Mouse (Mus musculus) midbrain, embryonic 10.5 days (tissue): ENCODE measurements around the gene Gm10643. TPM values are rescaled to one million over a fixed set of nuclear protein-coding genes. Genes with fewer than 3 reads are reported as not detected.

Source experiments
- DNase-seq: peaks from one replicate; pipeline ENCODE4 v3.0.0-alpha.2; 2017; ENCODE audit warnings: low spot score
- H3K27ac ChIP-seq: fragments of 300-500 bp; sonication (generic); replicated peaks from 2 replicates; pipeline ENCODE4 v1.5.1; 2016; ENCODE audit warnings: mild to moderate bottlenecking
- H3K27me3 ChIP-seq: fragments of 300-500 bp; sonication (generic); 2 replicates; pipeline ENCODE4 v1.6.1; 2016; ENCODE audit warnings: low read depth, mild to moderate bottlenecking; ENCODE audit not compliant: poor library complexity, severe bottlenecking
- H3K36me3 ChIP-seq: fragments of 300-500 bp; sonication (generic); 2 replicates; pipeline ENCODE4 v1.6.1; 2016; ENCODE audit warnings: mild to moderate bottlenecking, moderate library complexity
- H3K4me1 ChIP-seq: fragments of 300-500 bp; sonication (generic); 2 replicates; pipeline ENCODE4 v1.6.1; 2016
- H3K4me3 ChIP-seq: fragments of 300-500 bp; sonication (generic); 2 replicates; pipeline ENCODE4 v1.5.1; 2016; ENCODE audit warnings: mild to moderate bottlenecking, moderate library complexity
- H3K9me3 ChIP-seq: fragments of 300-500 bp; sonication (generic); replicated peaks from 2 replicates; pipeline ENCODE4 v1.6.1; 2016; ENCODE audit warnings: mild to moderate bottlenecking
- WGBS: fragments of 180-500 bp; shearing (Covaris S2); methylation state at CpG from one replicate; pipeline ENCODE4 v1.1.7; 2016; 5-methylcytosine and 5-hydroxymethylcytosine counted together
- polyA plus RNA-seq: library from polyadenylated mRNA; unstranded; fragments of >200 nt; fragmentation: Nextera tagmentation; extraction: Ambion mirVana; gene quantifications from 2 replicates; pipeline ENCODE4 v1.2.1, GENCODE M21; 2016

The Gm10643 gene
- polyA plus RNA-seq, result 0.69 and 1.6 TPM in 2 replicates

DNA sequence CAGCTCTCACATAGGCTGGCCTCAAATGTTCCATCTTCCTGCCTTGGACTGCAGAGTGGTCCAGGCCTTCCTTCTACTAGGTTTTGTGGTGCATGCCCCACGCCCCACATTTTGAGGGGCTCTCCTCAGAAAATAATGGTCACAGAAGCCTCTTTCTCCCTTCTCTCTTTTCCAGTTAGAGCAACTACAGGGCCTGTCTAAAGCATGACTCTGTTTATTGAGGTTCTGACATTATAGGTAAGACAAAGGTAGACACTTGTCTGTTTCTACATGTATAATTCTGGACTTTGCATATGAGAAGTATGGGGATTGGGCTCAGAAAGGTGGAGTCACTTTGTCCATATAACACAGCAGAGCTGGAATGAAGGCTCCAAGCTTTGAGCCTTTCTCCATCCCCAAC, at the start of gene Gm10643:
Gene Gm10643 (minus strand): TSS at position 101 of the 400 bp plus-strand sequence.
- Histone ChIP-seq H3K27ac (peak within 1 kb of the TSS; percentile 97), H3K9me3 (no peaks in the 10 kb centered on the region), H3K4me1 (peaks cover 37% of the 10 kb centered on the region), H3K27me3 (no peaks in the 10 kb centered on the region), H3K36me3 (no peaks in the 10 kb centered on the region), H3K4me3 (peak within 1 kb of the TSS; percentile 90)
- WGBS, result 94% methylated on average over 1 of the region's 1 CpGs
- no peak for DNase-seq

DNA sequence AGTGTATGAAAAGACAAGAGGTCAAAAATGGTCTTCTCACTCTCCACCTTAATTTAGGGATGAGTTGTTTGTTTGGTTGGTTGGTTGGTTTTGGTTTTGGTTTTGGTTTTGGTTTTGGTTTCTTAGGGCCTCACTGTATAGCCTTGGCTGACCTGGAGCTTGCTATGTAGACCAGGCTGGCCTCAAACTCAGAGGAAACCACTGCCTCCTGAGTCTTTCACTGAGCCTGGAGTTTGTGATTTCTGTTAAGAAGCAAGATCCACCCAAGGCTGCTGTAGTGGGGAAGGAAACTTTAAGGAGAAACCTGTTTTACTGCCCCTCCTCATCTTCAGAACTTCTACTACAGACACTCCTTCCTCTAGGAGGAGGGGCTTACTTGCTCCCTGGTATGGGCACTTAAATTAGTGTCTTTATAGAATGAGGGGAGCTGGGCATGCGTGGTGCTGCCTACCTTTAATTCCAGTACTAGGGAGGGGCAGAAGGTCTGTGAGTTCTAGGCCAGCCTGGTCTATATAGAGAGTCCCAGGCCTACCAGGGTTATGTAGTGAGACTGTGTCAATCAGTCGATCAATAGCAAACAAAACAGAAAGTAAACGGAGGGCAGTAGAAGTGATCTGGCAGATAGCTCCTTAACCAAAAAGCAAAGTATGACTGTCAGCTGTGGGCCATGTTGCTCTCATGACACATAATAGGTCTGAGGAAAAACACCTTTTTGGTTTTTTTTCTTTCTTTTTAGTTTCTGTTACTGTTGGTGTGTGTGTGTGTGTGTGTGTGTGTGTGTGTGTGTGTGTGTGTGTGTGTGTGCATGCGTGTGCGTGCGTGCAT, 41.5 kb upstream of the Gm10643 start:
- Histone ChIP-seq H3K36me3 (peaks cover 16% of the 10 kb centered on the region), H3K4me3 (no peak overlapping the region), H3K9me3 (no peaks in the 10 kb centered on the region), H3K27me3 (no peaks in the 10 kb centered on the region), H3K27ac (no peak overlapping the region), H3K4me1 (peaks cover 40% of the 10 kb centered on the region)
- no peak for DNase-seq
- 96% methylated on average over 6 of the region's 6 CpGs for WGBS

DNA sequence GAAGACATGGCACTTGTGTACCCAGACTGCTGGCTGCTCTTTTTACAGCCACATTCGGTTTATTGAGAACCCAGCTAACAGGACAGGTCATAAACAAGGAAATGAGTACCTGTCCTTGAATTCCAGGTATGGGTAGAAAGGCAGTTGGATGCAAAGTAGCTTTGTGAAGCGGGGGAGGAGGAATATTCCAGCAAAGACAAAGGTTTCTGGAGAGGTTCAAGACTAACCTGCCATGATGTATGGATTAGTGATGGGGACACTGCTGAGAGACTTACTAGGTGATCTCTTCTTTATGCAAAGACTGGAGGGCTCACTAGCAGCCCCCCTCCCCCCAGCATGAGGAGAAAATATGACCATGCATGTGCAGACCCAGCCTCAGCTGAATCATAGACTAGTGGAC, 40.7 kb upstream of the Gm10643 start:
- DNase-seq, result no peak
- peak overlapping the region; percentile 98; the same call in 1 of the 2 replicates for H3K27ac ChIP-seq
- H3K27me3 ChIP-seq, result no peaks in the 10 kb centered on the region
- H3K4me3 ChIP-seq, result no peak overlapping the region
- H3K36me3 ChIP-seq, result peaks cover 23% of the 10 kb centered on the region
- H3K4me1 ChIP-seq, result peaks cover 41% of the 10 kb centered on the region
- 85% methylated on average over 2 of the region's 2 CpGs for WGBS
- no peaks in the 10 kb centered on the region for H3K9me3 ChIP-seq

DNA sequence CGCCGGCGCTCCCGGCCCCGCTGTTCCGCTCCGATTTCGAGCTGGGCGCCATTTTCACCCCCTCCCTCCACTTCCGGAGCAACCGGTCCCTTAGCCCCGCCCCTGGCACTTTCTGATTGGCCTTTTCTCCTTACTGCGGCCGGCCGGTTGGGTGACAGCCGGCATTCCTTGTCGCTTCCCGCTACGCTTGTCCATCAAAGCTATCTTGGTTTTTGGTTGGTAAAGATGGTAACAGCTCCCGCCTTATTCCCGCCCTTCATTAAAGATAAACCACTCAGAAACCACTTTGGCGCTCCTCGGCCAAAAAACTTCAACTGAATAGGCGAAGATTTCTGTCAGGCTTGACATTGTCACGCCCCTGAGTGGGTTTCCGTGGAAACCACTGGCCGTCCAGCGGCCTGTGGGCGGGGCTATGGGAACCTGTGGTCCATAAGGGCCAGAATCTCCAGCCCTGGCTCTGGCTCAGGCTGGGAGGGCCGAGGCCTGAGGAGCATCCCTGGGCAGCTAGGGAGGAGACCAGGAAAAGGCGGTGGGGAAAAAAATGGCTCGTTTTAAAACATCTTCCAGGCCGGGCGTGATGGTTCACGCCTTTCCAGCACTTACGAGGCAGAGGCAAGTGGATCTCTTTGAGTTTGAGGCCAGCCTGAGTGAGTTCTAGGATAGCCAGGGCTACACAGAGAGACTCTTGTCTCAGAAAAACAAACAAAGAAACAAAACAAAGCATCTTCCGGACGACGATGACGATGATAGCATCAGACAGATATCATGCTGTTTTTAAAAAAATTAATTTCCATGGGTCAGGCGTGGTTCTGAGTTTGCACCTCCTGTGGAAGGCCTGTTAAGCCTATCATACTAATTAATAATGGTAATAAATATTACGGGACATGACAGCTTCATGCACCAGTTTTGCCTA, 40.0 kb upstream of the Gm10643 start, which contains the start of gene Dcaf15:
Gene Dcaf15 (minus strand): TSS at position 72 of the 913 bp plus-strand sequence.
- Histone ChIP-seq H3K27ac (peak within 1 kb of the TSS; percentile 98), H3K36me3 (peaks cover 30% of the 10 kb centered on the region), H3K4me1 (peaks cover 41% of the 10 kb centered on the region), H3K4me3 (peak within 1 kb of the TSS; percentile 68), H3K9me3 (no peaks in the 10 kb centered on the region), H3K27me3 (no peaks in the 10 kb centered on the region)
- peak; percentile 99 for DNase-seq
- 8% methylated on average over 42 of the region's 42 CpGs for WGBS

DNA sequence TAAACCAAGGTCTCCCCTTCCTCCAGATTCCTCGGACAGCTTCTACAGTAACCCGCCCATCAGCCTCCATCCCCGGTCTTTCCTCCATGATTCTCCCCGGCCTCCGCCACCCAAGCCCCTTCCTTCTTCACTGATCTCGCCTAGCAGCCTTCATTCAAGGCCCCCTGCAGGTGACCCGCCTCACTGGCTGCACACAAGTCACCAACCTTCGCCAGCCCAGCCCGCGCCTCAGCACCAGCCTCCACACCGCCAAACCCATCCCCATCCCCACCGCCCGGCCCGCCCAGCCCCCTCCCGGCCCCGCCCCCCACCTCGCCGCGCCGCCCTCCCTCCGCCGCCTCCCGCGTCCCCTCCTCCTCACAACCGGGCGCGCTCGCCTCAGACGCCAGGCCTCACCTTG, 39.3 kb upstream of the Gm10643 start:
- Histone ChIP-seq H3K27me3 (no peaks in the 10 kb centered on the region), H3K36me3 (peaks cover 38% of the 10 kb centered on the region), H3K4me3 (peak overlapping the region; percentile 68), H3K4me1 (peaks cover 41% of the 10 kb centered on the region), H3K27ac (peak overlapping the region; percentile 98), H3K9me3 (no peaks in the 10 kb centered on the region)
- peak; percentile 89 for DNase-seq
- WGBS, result under 1% methylated on average over 28 of the region's 29 CpGs

DNA sequence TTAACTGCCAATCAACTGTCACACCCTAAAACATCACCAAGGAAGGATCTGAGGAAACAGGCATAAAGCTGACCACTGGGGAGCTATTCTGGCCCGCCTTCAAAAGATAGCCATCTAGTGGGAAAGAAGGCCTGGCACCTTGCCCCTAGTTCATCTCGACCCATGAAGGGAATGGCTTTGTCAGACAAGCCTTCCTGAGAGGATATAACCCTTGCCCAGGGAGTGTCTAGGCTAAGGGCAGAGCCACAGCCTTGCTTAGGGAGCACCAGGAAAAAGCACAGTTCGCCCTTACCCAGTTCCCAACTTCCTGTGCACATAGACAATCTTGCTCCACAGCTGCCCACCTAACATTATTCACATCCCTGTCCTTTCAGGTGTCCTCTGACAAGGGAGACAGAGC, 38.7 kb upstream of the Gm10643 start:
- no peak for DNase-seq

DNA sequence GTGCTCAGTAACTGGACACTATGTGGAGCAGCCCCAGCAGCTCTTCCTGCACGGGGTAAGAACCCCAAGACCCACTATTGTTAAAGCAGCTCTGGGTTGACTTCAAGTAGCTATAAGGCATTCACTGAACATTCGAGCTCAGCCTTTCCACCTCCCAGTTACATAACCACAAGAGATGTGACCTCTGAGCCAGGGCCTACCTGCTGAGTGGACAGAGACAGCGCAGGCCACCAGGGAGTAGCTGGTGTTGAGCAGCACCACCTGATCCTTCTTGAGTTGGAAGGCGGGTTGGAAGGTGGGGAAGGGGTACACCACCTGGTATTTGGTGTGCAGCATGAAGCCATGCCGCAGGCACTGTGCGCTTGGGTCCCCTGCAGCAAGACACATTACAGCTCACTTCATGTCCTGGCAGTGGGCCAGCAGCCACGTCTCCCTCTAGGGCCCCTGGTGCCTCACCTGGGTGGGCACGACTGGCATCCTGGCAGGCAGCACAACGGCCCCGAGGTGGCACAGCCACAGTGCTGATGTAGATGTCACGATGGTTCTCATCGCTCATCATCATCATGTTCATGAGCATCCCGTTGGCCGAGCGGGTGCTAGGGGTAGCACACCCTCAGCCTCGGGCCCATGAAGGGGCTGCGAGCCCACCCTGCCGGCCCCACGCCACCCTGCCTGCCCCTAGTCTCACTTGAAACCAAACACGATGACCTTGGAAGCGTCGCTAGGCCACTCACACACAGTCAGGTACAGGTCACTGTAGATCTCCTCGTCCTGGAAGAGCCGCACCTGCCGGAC, 36.7 kb upstream of the Gm10643 start:
- peaks cover 63% of the 10 kb centered on the region for H3K36me3 ChIP-seq
- WGBS, result 95% methylated on average over 25 of the region's 25 CpGs
- DNase-seq, result no peak
- H3K4me1 ChIP-seq, result peaks cover 41% of the 10 kb centered on the region
- H3K27ac ChIP-seq, result no peak overlapping the region
- H3K9me3 ChIP-seq, result no peaks in the 10 kb centered on the region
- no peak overlapping the region for H3K4me3 ChIP-seq
- no peaks in the 10 kb centered on the region for H3K27me3 ChIP-seq

More for the DNA sequence above, 38.7 kb upstream of the Gm10643 start:
- Histone ChIP-seq H3K36me3 (peaks cover 44% of the 10 kb centered on the region), H3K9me3 (no peaks in the 10 kb centered on the region), H3K27ac (peak overlapping the region; percentile 98), H3K4me3 (peak overlapping the region; percentile 68), H3K4me1 (peaks cover 41% of the 10 kb centered on the region), H3K27me3 (no peaks in the 10 kb centered on the region)
- WGBS, result 67% methylated on average over 3 of the region's 3 CpGs

DNA sequence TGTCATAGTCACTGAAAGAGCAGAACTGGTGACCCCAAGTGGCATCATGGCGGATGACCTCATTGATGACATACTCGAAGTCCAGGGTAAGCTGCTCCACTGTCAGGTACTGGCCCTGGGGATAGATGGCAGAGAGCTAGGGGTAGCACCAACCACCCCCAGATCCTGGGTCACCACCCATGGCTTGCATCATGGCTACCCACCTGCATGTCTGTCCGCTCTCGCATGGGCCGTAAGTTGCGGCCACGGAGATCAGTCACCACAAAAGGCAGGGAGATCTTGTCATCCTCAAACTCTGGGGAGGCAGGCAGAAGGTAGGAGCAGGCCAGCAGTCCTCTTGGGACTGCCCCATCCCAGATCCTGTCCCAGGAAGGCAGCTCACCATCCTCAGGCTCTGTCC, 33.4 kb upstream of the Gm10643 start:
- no peak for DNase-seq
- Histone ChIP-seq H3K9me3 (no peaks in the 10 kb centered on the region), H3K27me3 (no peaks in the 10 kb centered on the region), H3K4me1 (peaks cover 21% of the 10 kb centered on the region), H3K4me3 (no peak overlapping the region), H3K36me3 (peaks cover 96% of the 10 kb centered on the region), H3K27ac (no peak overlapping the region)
- WGBS, result 96% methylated on average over 7 of the region's 7 CpGs

DNA sequence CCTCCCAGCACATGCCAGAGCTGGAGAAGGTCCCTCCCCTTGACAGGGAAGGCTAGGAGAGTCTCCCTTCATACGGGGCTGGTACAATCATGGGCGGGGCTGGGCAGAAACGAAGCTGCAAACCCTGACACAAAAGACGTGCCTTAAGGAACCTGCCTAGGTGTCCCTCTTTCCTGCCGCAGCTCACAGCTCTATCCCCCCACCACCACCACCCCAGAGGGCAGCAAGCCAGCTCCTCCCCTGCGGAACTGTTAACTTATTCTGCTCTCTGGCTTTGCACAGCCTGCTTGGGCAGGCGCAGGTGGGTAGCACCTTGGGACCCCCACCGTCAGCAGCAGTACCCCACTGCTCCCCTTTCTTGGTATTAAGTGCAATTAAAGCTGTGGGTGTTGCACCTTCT, 31.1 kb upstream of the Gm10643 start:
- Histone ChIP-seq H3K4me3 (no peak overlapping the region), H3K27me3 (no peaks in the 10 kb centered on the region), H3K27ac (no peak overlapping the region), H3K36me3 (peaks cover 100% of the 10 kb centered on the region), H3K9me3 (no peaks in the 10 kb centered on the region), H3K4me1 (no peaks in the 10 kb centered on the region)
- DNase-seq, result no peak
- 74% methylated on average over 8 of the region's 8 CpGs for WGBS

DNA sequence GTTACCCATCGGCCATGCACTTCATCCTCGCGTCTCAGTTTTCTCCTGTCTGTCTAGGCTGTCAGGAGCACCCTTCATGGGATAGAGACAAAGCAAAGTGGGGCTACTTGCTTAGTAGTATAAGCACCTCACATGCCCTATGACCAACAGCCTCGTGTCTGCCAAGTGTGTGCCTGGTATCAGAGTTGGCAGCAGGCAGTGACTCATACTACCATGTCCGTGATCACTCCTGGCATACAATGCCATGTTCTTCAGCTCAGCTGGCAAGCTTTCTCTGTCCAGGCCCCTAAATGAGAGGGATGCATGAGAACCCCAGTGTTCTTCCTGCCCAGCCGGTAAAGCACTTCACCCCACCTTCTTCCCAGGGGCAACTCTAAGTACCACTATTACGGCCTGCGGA, 25.6 kb upstream of the Gm10643 start:
- Histone ChIP-seq H3K9me3 (no peaks in the 10 kb centered on the region), H3K4me3 (no peak overlapping the region), H3K4me1 (no peaks in the 10 kb centered on the region), H3K27ac (no peak overlapping the region), H3K36me3 (peaks cover 100% of the 10 kb centered on the region), H3K27me3 (0 out of 2 replicates have a peak, but pooled peaks cover under 1% of the 10 kb centered on the region)
- 93% methylated on average over 8 of the region's 8 CpGs for WGBS
- DNase-seq, result no peak

DNA sequence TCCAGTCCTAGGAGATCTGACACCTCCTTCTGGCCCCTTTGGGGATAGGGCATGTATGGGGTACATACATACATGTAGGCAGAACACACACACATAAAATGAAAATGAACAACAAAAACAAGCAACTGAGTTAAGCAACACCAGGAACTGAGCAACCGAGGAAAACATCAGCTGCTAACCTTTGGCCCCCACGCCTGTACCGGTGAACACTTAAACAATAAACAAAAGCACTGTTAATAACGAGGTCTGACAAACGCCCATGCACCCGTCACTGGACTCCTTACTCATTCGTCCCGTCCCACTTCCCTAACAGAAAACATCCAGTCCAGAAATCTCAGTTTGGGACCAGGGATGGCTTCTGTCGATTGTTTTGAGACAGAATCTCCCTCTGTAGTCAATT, 24.3 kb upstream of the Gm10643 start:
- Histone ChIP-seq H3K36me3 (peaks cover 95% of the 10 kb centered on the region), H3K9me3 (no peaks in the 10 kb centered on the region), H3K27me3 (0 out of 2 replicates have a peak, but pooled peaks cover 10% of the 10 kb centered on the region), H3K4me3 (no peak overlapping the region), H3K27ac (no peak overlapping the region), H3K4me1 (peaks cover 10% of the 10 kb centered on the region)
- no peak for DNase-seq
- WGBS, result 86% methylated on average over 9 of the region's 9 CpGs

DNA sequence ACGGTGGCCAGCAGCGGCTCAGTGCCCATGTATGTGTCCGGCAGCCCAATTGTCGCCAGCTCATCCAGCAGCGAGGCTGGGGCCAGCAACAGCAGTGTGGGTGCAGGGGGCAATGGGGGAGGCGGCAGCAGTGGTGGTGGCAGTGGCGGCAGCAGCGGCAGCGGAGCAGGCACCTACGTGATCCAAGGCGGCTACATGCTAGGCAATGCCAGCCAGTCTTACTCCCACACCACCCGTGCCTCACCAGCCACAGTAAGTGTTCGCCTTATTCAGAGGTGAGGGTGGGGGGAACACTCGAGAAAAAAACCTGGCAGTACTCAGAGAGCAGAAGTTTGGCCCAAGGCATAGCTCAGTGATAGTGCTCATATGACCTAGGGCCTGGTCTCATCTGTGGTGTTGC, 22.9 kb upstream of the Gm10643 start:
- DNase-seq, result no peak
- H3K4me3 ChIP-seq, result no peak overlapping the region
- no peaks in the 10 kb centered on the region for H3K9me3 ChIP-seq
- 95% methylated on average over 14 of the region's 14 CpGs for WGBS
- H3K27me3 ChIP-seq, result 0 out of 2 replicates have a peak, but pooled peaks cover 10% of the 10 kb centered on the region
- no peak overlapping the region for H3K27ac ChIP-seq
- peaks cover 93% of the 10 kb centered on the region for H3K36me3 ChIP-seq
- H3K4me1 ChIP-seq, result peaks cover 25% of the 10 kb centered on the region
